Mouse (Mus musculus) heart, adult 11 months (tissue): ENCODE results near the gene Gm17175.
"Not testable (repeated sequence)": the region's sequence is repeated elsewhere in the genome, so short reads cannot be mapped to it uniquely, and the experiment has no call there.

Experiments
- DNase-seq: peaks from one replicate; pipeline ENCODE4 v3.0.0; 2022

Gm17175 gene

GRCm38 (mm10) chr14:51573963-51574362, at the start of gene Gm17175:
Gene Gm17175 (minus strand): TSS chr14:51574063.
- DNase-seq, result not testable (repeated sequence)

DNA sequence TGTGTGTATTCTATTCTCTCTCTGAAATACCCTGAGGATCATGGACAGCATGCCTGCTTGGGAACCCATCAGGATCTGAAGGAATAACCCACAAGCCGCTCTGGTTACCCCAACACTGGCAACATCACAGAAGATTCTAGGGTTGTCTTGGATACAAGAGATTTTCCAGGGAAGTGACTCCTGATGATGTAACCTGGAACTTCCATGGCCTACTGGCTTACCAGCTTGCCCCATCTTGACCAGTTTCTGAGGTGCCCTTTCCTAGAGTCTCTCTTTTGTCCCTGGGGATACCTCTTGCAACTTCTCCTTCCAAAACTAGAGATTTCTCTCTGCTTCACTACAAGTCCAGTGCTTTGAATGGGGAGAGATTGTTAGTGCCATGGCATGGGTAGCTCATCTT, 37.3 kb upstream of the Gm17175 start, which contains the start of gene Gm17078:
TSS of gene Gm17078 (minus strand) at position 101 of the 400 bp plus-strand sequence.
- no peak for DNase-seq

- not testable (repeated sequence) for DNase-seq
Observed at GRCm38 (mm10) chr14:51592039-51592438, 18.2 kb upstream of the Gm17175 start, which contains the start of gene Gm17174. Gene Gm17174 (minus strand): TSS chr14:51592139.

GRCm38 (mm10) chr14:51552490-51552889, 21.4 kb downstream of the Gm17175 start, which contains the start of gene Gm5622:
Gene Gm5622 (plus strand): TSS chr14:51552790.
- DNase-seq, result no peak
